Mouse (Mus musculus) E14TG2a.4 (cell line): ENCODE data around the gene Gm26992.

Experiments used
- CTCF ChIP-seq: conservative IDR thresholded peaks from 2 replicates; pipeline ENCODE4 v1.5.1; 2014; ENCODE audit warnings: low read length
- POU5F1 ChIP-seq: IDR thresholded peaks from 2 replicates; pipeline ENCODE4 v1.6.1; 2014; ENCODE audit warnings: low read length, borderline replicate concordance

- TF ChIP-seq CTCF (no peak), POU5F1 (no peak)
Measured at GRCm38 (mm10) chrX:103427677-103428076, 5.9 kb downstream of the Gm26992 start.
